Mouse (Mus musculus): ENCODE results near the gene Gnaq. TPM values are rescaled to one million over a fixed set of nuclear protein-coding genes. Genes with fewer than 3 reads are reported as not detected.
"Not testable (repeated sequence)": the region's sequence is repeated elsewhere in the genome, so short reads cannot be mapped to it uniquely, and the experiment has no call there.

The Gnaq gene
- polyA plus RNA-seq, 1 experiment: 64.6 TPM

GRCm38 (mm10) chr19:16142990-16143389, 10.4 kb downstream of the Gnaq start:
- no peak for DNase-seq (ENCODE audit: extremely low spot score in 1 of 2, low spot score in 1 of 2)

GRCm38 (mm10) chr19:16147446-16147845, 14.8 kb downstream of the Gnaq start:
- no peak for DNase-seq (ENCODE audit: extremely low spot score in 1 of 2, low spot score in 1 of 2)

GRCm38 (mm10) chr19:16149094-16149493, 16.5 kb downstream of the Gnaq start:
- DNase-seq (ENCODE audit: extremely low spot score in 1 of 2, low spot score in 1 of 2): no peak

- DNase-seq (ENCODE audit: extremely low spot score in 1 of 2, low spot score in 1 of 2): no peak
Observed at GRCm38 (mm10) chr19:16150328-16150727, 17.7 kb downstream of the Gnaq start.

- no peak for DNase-seq (ENCODE audit: extremely low spot score in 1 of 2, low spot score in 1 of 2)
Observed at GRCm38 (mm10) chr19:16153851-16154250, 21.2 kb downstream of the Gnaq start.

GRCm38 (mm10) chr19:16154480-16154879, 21.8 kb downstream of the Gnaq start:
- no peak for DNase-seq (ENCODE audit: extremely low spot score in 1 of 2, low spot score in 1 of 2)

- no peak for DNase-seq (ENCODE audit: extremely low spot score in 1 of 2, low spot score in 1 of 2)
Observed at GRCm38 (mm10) chr19:16157120-16157519, 24.5 kb downstream of the Gnaq start.

GRCm38 (mm10) chr19:16160759-16161158, 28.1 kb downstream of the Gnaq start:
- DNase-seq (ENCODE audit: extremely low spot score in 1 of 2, low spot score in 1 of 2): no peak

- DNase-seq (ENCODE audit: extremely low spot score in 1 of 2, low spot score in 1 of 2): no peak
Observed at GRCm38 (mm10) chr19:16161222-16161621, 28.6 kb downstream of the Gnaq start.

- not testable (repeated sequence) for DNase-seq (ENCODE audit: extremely low spot score in 1 of 2, low spot score in 1 of 2)
Observed at GRCm38 (mm10) chr19:16164396-16164795, 31.8 kb downstream of the Gnaq start.

- DNase-seq (ENCODE audit: extremely low spot score in 1 of 2, low spot score in 1 of 2): peak; percentile 32 to 70
Observed at GRCm38 (mm10) chr19:16167185-16167584, 34.6 kb downstream of the Gnaq start.

GRCm38 (mm10) chr19:16168192-16168591, 35.6 kb downstream of the Gnaq start:
- DNase-seq (ENCODE audit: extremely low spot score in 1 of 2, low spot score in 1 of 2): no peak

GRCm38 (mm10) chr19:16168653-16169198, 36.1 kb downstream of the Gnaq start:
- no peak for DNase-seq (ENCODE audit: extremely low spot score in 1 of 2, low spot score in 1 of 2)

GRCm38 (mm10) chr19:16170724-16171123, 38.1 kb downstream of the Gnaq start:
- no peak for DNase-seq (ENCODE audit: extremely low spot score in 1 of 2, low spot score in 1 of 2)

GRCm38 (mm10) chr19:16173721-16174120, 41.1 kb downstream of the Gnaq start:
- DNase-seq (ENCODE audit: extremely low spot score in 1 of 2, low spot score in 1 of 2): no peak

- DNase-seq (ENCODE audit: extremely low spot score in 1 of 2, low spot score in 1 of 2): no peak
Observed at GRCm38 (mm10) chr19:16176426-16176825, 43.8 kb downstream of the Gnaq start.

GRCm38 (mm10) chr19:16177139-16177727, 44.6 kb downstream of the Gnaq start:
- DNase-seq (ENCODE audit: extremely low spot score in 1 of 2, low spot score in 1 of 2): no peak

- DNase-seq (ENCODE audit: extremely low spot score in 1 of 2, low spot score in 1 of 2): no peak
Observed at GRCm38 (mm10) chr19:16181258-16181657, 48.6 kb downstream of the Gnaq start.

GRCm38 (mm10) chr19:16181852-16182475, 49.3 kb downstream of the Gnaq start:
- DNase-seq (ENCODE audit: extremely low spot score in 1 of 2, low spot score in 1 of 2): no peak

- DNase-seq (ENCODE audit: extremely low spot score in 1 of 2, low spot score in 1 of 2): no peak
Observed at GRCm38 (mm10) chr19:16183592-16184365, 51.1 kb downstream of the Gnaq start.

GRCm38 (mm10) chr19:16186984-16187383, 54.4 kb downstream of the Gnaq start:
- no peak for DNase-seq (ENCODE audit: extremely low spot score in 1 of 2, low spot score in 1 of 2)
